Mouse (Mus musculus) kidney, postnatal 10 days (tissue): ENCODE measurements around the gene Fbxl21.

Experiments used
- DNase-seq: peaks from one replicate; pipeline ENCODE4 v3.0.0; 2021; ENCODE audit warnings: mixed read lengths

Gene Fbxl21

DNA sequence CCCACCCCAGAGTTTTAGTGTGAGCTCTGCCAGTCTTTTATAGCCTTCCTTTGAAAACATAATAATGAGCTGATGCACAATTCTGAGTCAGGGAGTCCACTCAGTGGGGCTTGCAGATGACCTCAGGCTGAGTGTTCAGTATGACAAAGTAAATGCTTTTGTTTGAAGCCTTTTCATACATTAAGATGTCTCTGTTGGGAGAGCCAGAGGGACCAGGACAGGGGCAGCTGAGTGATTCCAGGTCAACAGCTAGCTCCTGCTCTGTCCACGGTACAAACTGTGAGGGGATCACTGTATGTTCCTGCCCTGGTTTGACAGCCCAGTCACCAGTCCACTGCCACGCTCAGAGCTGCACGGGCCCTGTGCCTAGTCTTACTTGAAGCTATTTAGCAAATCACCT, 60.4 kb downstream of the Fbxl21 start:
- DNase-seq = no peak

DNA sequence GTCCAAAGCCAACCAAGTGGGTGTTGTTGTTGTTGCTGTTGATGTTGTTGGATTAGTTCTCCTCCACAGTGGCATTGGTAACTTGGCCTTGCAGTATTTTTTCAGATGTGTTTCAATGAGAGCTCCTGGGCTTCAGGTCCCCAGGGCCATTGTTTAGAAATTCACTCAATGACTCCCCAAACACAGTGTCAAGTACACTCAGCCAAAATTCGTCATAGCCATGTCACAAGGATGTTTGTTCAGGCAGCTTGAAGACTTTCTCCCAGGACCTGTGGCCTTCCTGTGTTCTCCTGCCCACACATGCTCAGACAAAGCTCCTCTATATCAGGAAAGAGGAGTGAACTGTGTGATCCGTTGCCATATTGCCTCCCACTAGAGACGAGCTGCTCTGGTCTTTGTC, 63.8 kb downstream of the Fbxl21 start:
- no peak for DNase-seq
